Mouse (Mus musculus): Measurements from ENCODE around the gene Abi1.

DNA sequence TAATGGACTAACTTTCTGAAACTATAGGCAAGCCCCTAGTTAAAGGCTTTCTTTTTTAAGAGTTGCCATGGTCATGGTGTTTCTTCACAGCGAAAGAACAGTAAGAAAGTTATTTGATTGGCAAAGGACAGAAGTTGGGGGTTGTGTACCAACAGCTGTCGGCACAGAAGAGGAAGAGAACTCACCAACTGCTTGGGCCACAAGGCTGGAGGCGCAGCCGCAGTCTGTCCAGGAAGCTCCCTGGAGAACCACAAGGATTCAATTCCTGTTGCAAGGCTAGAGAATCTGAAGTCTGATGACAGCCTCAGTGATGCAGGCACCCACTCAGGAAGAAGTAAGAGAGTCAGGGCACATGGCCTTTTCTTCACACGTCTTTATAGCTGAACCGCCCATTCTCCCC, 12.5 kb upstream of the Abi1 start:
- TF ChIP-seq POLR2A (IDR thresholded peaks at IDR 0.05; ENCODE audit: control insufficient read depth, extremely low read depth, insufficient read depth, low read length, poor library complexity) (no peak), CTCF (IDR thresholded peaks at IDR 0.05; ENCODE audit: borderline replicate concordance, control insufficient read depth, extremely low read depth, insufficient read depth, low read length, poor library complexity) (no peak)
